Mouse (Mus musculus) midbrain, postnatal 0 days (tissue): ENCODE data around the gene Trak1. TPM values are rescaled to one million over a fixed set of nuclear protein-coding genes. Genes with fewer than 3 reads are reported as not detected.
A peak's percentile ranks its signal among the peaks of the same experiment; 100 is the strongest.

ENCODE experiments used
- ATAC-seq: fragments of 200-750 bp; cut with Nextera tagmentation; 2 replicates; pipeline ENCODE4 v1.8.0; 2017; ENCODE audit warnings: moderate number of reproducible peaks, mild to moderate bottlenecking, moderate TSS enrichment, moderate library complexity; ENCODE audit not compliant: low FRiP score
- DNase-seq: peaks from one replicate; pipeline ENCODE4 v3.0.0-alpha.2; 2015; ENCODE audit warnings: low spot score
- H3K27ac ChIP-seq: fragments of 300-500 bp; sonication (generic); 2 replicates; pipeline ENCODE4 v1.5.1; 2014; ENCODE audit warnings: low read depth, mild to moderate bottlenecking, low read length, mixed read lengths
- H3K27me3 ChIP-seq: fragments of 300-500 bp; sonication (generic); 2 replicates; pipeline ENCODE4 v1.6.1; 2014; ENCODE audit warnings: low read length, control low read depth, mixed read lengths; ENCODE audit not compliant: insufficient read depth
- H3K36me3 ChIP-seq: fragments of 300-500 bp; sonication (generic); 2 replicates; pipeline ENCODE4 v1.6.1; 2014; ENCODE audit warnings: low read length, control low read depth, mixed read lengths; ENCODE audit not compliant: insufficient read depth
- H3K4me1 ChIP-seq: fragments of 300-500 bp; sonication (generic); 2 replicates; pipeline ENCODE4 v1.6.1; 2014; ENCODE audit warnings: mild to moderate bottlenecking, control low read depth, antibody characterized with exemption, low read length, mixed read lengths; ENCODE audit not compliant: insufficient read depth
- H3K4me2 ChIP-seq: fragments of 300-500 bp; sonication (generic); 2 replicates; pipeline ENCODE4 v1.6.1; 2014; ENCODE audit warnings: low read depth, mild to moderate bottlenecking, low read length, mixed read lengths; ENCODE audit not compliant: poor library complexity, severe bottlenecking
- H3K4me3 ChIP-seq: fragments of 300-500 bp; sonication (generic); 2 replicates; pipeline ENCODE4 v1.5.1; 2014; ENCODE audit warnings: low read depth, mild to moderate bottlenecking, low read length, moderate library complexity
- H3K9ac ChIP-seq: fragments of 300-500 bp; sonication (generic); replicated peaks from 2 replicates; pipeline ENCODE4 v1.6.1; 2014; ENCODE audit warnings: mild to moderate bottlenecking, low read length, moderate library complexity, mixed read lengths; ENCODE audit not compliant: poor library complexity, severe bottlenecking
- H3K9me3 ChIP-seq: fragments of 300-500 bp; sonication (generic); 2 replicates; pipeline ENCODE4 v1.6.1; 2016; ENCODE audit warnings: low read length, control low read depth
- CTCF ChIP-seq: IDR thresholded peaks from 2 replicates; pipeline ENCODE4 v1.5.1; 2016; ENCODE audit warnings: antibody characterized with exemption, mild to moderate bottlenecking
- WGBS: fragments of 180-500 bp; shearing (Covaris S2); extraction: QIAGEN DNeasy Blood & Tissue Kit; methylation state at CpG from one replicate; pipeline ENCODE4 v1.1.7; 2014; 5-methylcytosine and 5-hydroxymethylcytosine counted together
- polyA plus RNA-seq: library from polyadenylated mRNA; unstranded; fragments of >200 nt; fragmentation: Nextera tagmentation; extraction: Ambion mirVana; gene quantifications from 2 replicates; pipeline ENCODE4 v1.2.1, GENCODE M21; 2015
- total RNA-seq: library from RNA; depleted of rRNA; stranded (reverse); fragments of >200 nt; gene quantifications from 2 replicates; pipeline ENCODE4 v1.2.3, GENCODE M21; 2014

The Trak1 gene
- total and polyA plus RNA-seq, 2 experiments from 2014 or later: 61.6 to 154 TPM

- H3K36me3 ChIP-seq: peaks cover 78% of the 10 kb centered on the region
- H3K9ac ChIP-seq: no peak overlapping the region
- DNase-seq: no peak
- H3K9me3 ChIP-seq: no peaks in the 10 kb centered on the region
- 85% methylated on average over 3 of the region's 3 CpGs for WGBS
- TF ChIP-seq CTCF: no peak
- no peak overlapping the region for H3K4me3 ChIP-seq
- H3K4me2 ChIP-seq: no peak overlapping the region
- ATAC-seq: no peak
- H3K27me3 ChIP-seq: no peaks in the 10 kb centered on the region
- no peak overlapping the region for H3K27ac ChIP-seq
- H3K4me1 ChIP-seq: no peaks in the 10 kb centered on the region
Measured at GRCm38 (mm10) chr9:121454891-121455290, 157.6 kb downstream of the Trak1 start.

- DNase-seq (no peak), ATAC-seq (no peak)
- Histone ChIP-seq H3K27me3 (no peaks in the 10 kb centered on the region), H3K27ac (no peak overlapping the region), H3K4me2 (no peak overlapping the region), H3K4me1 (no peaks in the 10 kb centered on the region), H3K9ac (no peak overlapping the region), H3K9me3 (no peaks in the 10 kb centered on the region), H3K4me3 (no peak overlapping the region), H3K36me3 (peaks cover 78% of the 10 kb centered on the region)
- 91% methylated on average over 13 of the region's 13 CpGs for WGBS
- TF ChIP-seq CTCF: no peak
Measured at GRCm38 (mm10) chr9:121456739-121457515, 159.6 kb downstream of the Trak1 start.

DNA sequence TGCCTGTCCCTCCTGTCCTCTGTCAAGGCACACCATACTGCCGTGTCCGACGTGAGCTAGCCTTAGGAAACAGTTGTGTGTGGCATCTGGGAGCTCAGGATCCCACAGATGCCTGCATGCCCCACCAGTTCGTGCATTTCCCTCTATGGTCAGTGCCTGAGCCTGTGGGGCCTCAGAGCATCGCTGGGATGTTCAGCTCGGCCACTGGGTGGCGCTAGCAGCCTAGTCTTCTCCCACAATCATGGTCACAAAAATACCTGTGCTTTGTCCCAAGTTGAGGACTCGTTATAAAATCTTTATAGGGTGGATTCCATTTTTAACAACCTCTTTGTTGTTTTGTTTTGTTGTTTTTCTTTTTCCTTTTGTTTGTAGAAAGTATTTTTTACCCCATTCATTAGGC lies 161.2 kb downstream of the Trak1 start:
- H3K4me1 ChIP-seq: no peaks in the 10 kb centered on the region
- ATAC-seq: 0 out of 2 replicates have a peak, but pooled peaks have one; percentile 7
- H3K27me3 ChIP-seq: no peaks in the 10 kb centered on the region
- H3K27ac ChIP-seq: no peak overlapping the region
- no peak overlapping the region for H3K9ac ChIP-seq
- peak; percentile 68 for DNase-seq
- WGBS: 32% methylated on average over 8 of the region's 8 CpGs
- no peaks in the 10 kb centered on the region for H3K9me3 ChIP-seq
- TF ChIP-seq CTCF: peak; percentile 84
- H3K4me3 ChIP-seq: no peak overlapping the region
- H3K4me2 ChIP-seq: no peak overlapping the region
- peaks cover 80% of the 10 kb centered on the region for H3K36me3 ChIP-seq

- ATAC-seq: no peak
- H3K4me3 ChIP-seq: no peak overlapping the region
- H3K9me3 ChIP-seq: no peaks in the 10 kb centered on the region
- no peak overlapping the region for H3K9ac ChIP-seq
- no peak for TF ChIP-seq CTCF
- H3K4me2 ChIP-seq: no peak overlapping the region
- no peaks in the 10 kb centered on the region for H3K27me3 ChIP-seq
- WGBS: 80% methylated on average over 2 of the region's 2 CpGs
- no peak for DNase-seq
- H3K4me1 ChIP-seq: no peaks in the 10 kb centered on the region
- H3K36me3 ChIP-seq: peaks cover 66% of the 10 kb centered on the region
- no peak overlapping the region for H3K27ac ChIP-seq
Measured at GRCm38 (mm10) chr9:121459950-121460349, 162.6 kb downstream of the Trak1 start.

DNA sequence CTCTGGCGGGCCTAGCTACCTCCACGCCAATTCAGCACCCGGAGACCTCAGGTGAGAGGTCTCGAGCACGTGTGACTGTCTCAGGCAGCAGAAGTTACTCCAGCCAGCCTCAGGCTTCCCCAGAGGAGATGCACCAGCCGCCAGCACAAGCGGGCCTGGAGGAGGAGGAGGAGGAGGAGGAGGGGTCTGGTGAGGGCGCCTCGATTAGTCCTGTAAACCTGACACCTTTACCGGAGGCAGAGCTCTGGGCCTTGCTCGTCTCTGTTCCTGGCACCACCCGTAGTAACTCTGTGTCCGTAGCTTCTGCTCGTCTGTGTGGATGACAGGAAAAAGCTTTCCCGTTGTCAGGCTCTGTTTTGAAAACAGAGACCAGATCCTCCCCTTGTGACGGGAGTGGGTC lies 163.2 kb downstream of the Trak1 start:
- H3K9ac ChIP-seq: no peak overlapping the region
- peaks cover 62% of the 10 kb centered on the region for H3K36me3 ChIP-seq
- ATAC-seq (no peak), DNase-seq (no peak)
- 86% methylated on average over 16 of the region's 16 CpGs for WGBS
- H3K4me3 ChIP-seq: no peak overlapping the region
- H3K27me3 ChIP-seq: no peaks in the 10 kb centered on the region
- no peaks in the 10 kb centered on the region for H3K4me1 ChIP-seq
- no peaks in the 10 kb centered on the region for H3K9me3 ChIP-seq
- TF ChIP-seq CTCF: no peak
- H3K27ac ChIP-seq: no peak overlapping the region
- no peak overlapping the region for H3K4me2 ChIP-seq

- no peak for DNase-seq
- H3K27me3 ChIP-seq: no peaks in the 10 kb centered on the region
- 75% methylated on average over 11 of the region's 11 CpGs for WGBS
- H3K36me3 ChIP-seq: peaks cover 54% of the 10 kb centered on the region
- no peak for TF ChIP-seq CTCF
- no peak overlapping the region for H3K9ac ChIP-seq
- no peak overlapping the region for H3K4me2 ChIP-seq
- H3K9me3 ChIP-seq: no peaks in the 10 kb centered on the region
- H3K4me1 ChIP-seq: no peaks in the 10 kb centered on the region
- H3K27ac ChIP-seq: no peak overlapping the region
- no peak overlapping the region for H3K4me3 ChIP-seq
- no peak for ATAC-seq
Measured at GRCm38 (mm10) chr9:121467460-121467859, 170.2 kb downstream of the Trak1 start.
